Mouse (Mus musculus): ENCODE results near the gene Mta3. TPM values are rescaled to one million over a fixed set of nuclear protein-coding genes. Genes with fewer than 3 reads are reported as not detected.
"Not testable (repeated sequence)": the region's sequence is repeated elsewhere in the genome, so short reads cannot be mapped to it uniquely, and the experiment has no call there.

Gene Mta3
- polyA plus RNA-seq, 1 experiment, result not detected

- Histone ChIP-seq H3K27ac (ENCODE audit: insufficient read depth, low read depth, low read length) (no peak overlapping the region), H3K4me3 (ENCODE audit: insufficient read depth, low read depth, low read length) (no peak overlapping the region), H3K4me1 (ENCODE audit: control insufficient read depth, insufficient read depth, low read length) (peaks cover 12% of the 10 kb centered on the region)
- TF ChIP-seq CTCF (IDR thresholded peaks at IDR 0.05; ENCODE audit: insufficient read depth, low read depth, low read length) (no peak), POLR2A (IDR thresholded peaks at IDR 0.05; ENCODE audit: insufficient read depth, low read depth, low read length) (no peak)
- 84% methylated on average over 5 of the region's 5 CpGs for WGBS
These were observed 143.8 kb downstream of the Mta3 start for GRCm38 (mm10) chr17:83849717-83850116.

GRCm38 (mm10) chr17:83850458-83850857 lies 144.5 kb downstream of the Mta3 start:
- 18% methylated on average over 9 of the region's 9 CpGs for WGBS
- no peak for TF ChIP-seq POLR2A (IDR thresholded peaks at IDR 0.05; ENCODE audit: insufficient read depth, low read depth, low read length)
- TF ChIP-seq CTCF (IDR thresholded peaks at IDR 0.05; ENCODE audit: insufficient read depth, low read depth, low read length), result peak; percentile 85

GRCm38 (mm10) chr17:83850864-83851263 lies 144.9 kb downstream of the Mta3 start:
- WGBS, result 83% methylated on average over 5 of the region's 5 CpGs

More at GRCm38 (mm10) chr17:83850458-83850857, 144.5 kb downstream of the Mta3 start:
- Histone ChIP-seq H3K4me1 (ENCODE audit: control insufficient read depth, insufficient read depth, low read length) (peaks cover 12% of the 10 kb centered on the region), H3K4me3 (ENCODE audit: insufficient read depth, low read depth, low read length) (no peak overlapping the region), H3K27ac (ENCODE audit: insufficient read depth, low read depth, low read length) (no peak overlapping the region)

GRCm38 (mm10) chr17:83853831-83854230 lies 147.9 kb downstream of the Mta3 start:
- 55% methylated on average over 3 of the region's 3 CpGs for WGBS

More at GRCm38 (mm10) chr17:83850864-83851263, 144.9 kb downstream of the Mta3 start:
- H3K27ac ChIP-seq (ENCODE audit: insufficient read depth, low read depth, low read length), result no peak overlapping the region
- no peak overlapping the region for H3K4me3 ChIP-seq (ENCODE audit: insufficient read depth, low read depth, low read length)
- TF ChIP-seq POLR2A (IDR thresholded peaks at IDR 0.05; ENCODE audit: insufficient read depth, low read depth, low read length), result no peak
- no peak for TF ChIP-seq CTCF (IDR thresholded peaks at IDR 0.05; ENCODE audit: insufficient read depth, low read depth, low read length)
- H3K4me1 ChIP-seq (ENCODE audit: control insufficient read depth, insufficient read depth, low read length), result peaks cover 12% of the 10 kb centered on the region

GRCm38 (mm10) chr17:83854284-83854918 lies 148.4 kb downstream of the Mta3 start:
- TF ChIP-seq CTCF (IDR thresholded peaks at IDR 0.05; ENCODE audit: insufficient read depth, low read depth, low read length), result no peak
- TF ChIP-seq POLR2A (IDR thresholded peaks at IDR 0.05; ENCODE audit: insufficient read depth, low read depth, low read length), result no peak
- H3K4me1 ChIP-seq (ENCODE audit: control insufficient read depth, insufficient read depth, low read length), result peaks cover 4% of the 10 kb centered on the region; the same call in 1 of the 2 replicates
- WGBS, result 56% methylated on average over 12 of the region's 12 CpGs
- no peak overlapping the region for H3K4me3 ChIP-seq (ENCODE audit: insufficient read depth, low read depth, low read length)
- H3K27ac ChIP-seq (ENCODE audit: insufficient read depth, low read depth, low read length), result no peak overlapping the region

More at GRCm38 (mm10) chr17:83853831-83854230, 147.9 kb downstream of the Mta3 start:
- Histone ChIP-seq H3K4me1 (ENCODE audit: control insufficient read depth, insufficient read depth, low read length) (peaks cover 10% of the 10 kb centered on the region), H3K4me3 (ENCODE audit: insufficient read depth, low read depth, low read length) (no peak overlapping the region), H3K27ac (ENCODE audit: insufficient read depth, low read depth, low read length) (no peak overlapping the region)
- TF ChIP-seq CTCF (IDR thresholded peaks at IDR 0.05; ENCODE audit: insufficient read depth, low read depth, low read length) (no peak), POLR2A (IDR thresholded peaks at IDR 0.05; ENCODE audit: insufficient read depth, low read depth, low read length) (no peak)

GRCm38 (mm10) chr17:83858413-83858812 lies 152.4 kb downstream of the Mta3 start:
- no peak overlapping the region for H3K27ac ChIP-seq (ENCODE audit: insufficient read depth, low read depth, low read length)
- 92% methylated on average over 7 of the region's 7 CpGs for WGBS
- TF ChIP-seq CTCF (IDR thresholded peaks at IDR 0.05; ENCODE audit: insufficient read depth, low read depth, low read length) (no peak), POLR2A (IDR thresholded peaks at IDR 0.05; ENCODE audit: insufficient read depth, low read depth, low read length) (no peak)
- H3K4me1 ChIP-seq (ENCODE audit: control insufficient read depth, insufficient read depth, low read length), result 0 out of 2 replicates have a peak, but pooled peaks cover 3% of the 10 kb centered on the region
- H3K4me3 ChIP-seq (ENCODE audit: insufficient read depth, low read depth, low read length), result no peak overlapping the region

- H3K4me3 ChIP-seq (ENCODE audit: insufficient read depth, low read depth, low read length), result no peak overlapping the region
- H3K27ac ChIP-seq (ENCODE audit: insufficient read depth, low read depth, low read length), result no peak overlapping the region
- TF ChIP-seq POLR2A (IDR thresholded peaks at IDR 0.05; ENCODE audit: insufficient read depth, low read depth, low read length) (no peak), CTCF (IDR thresholded peaks at IDR 0.05; ENCODE audit: insufficient read depth, low read depth, low read length) (no peak)
- 0 out of 2 replicates have a peak, but pooled peaks cover 3% of the 10 kb centered on the region for H3K4me1 ChIP-seq (ENCODE audit: control insufficient read depth, insufficient read depth, low read length)
- WGBS, result 84% methylated on average over 4 of the region's 4 CpGs
These were observed 153.7 kb downstream of the Mta3 start for GRCm38 (mm10) chr17:83859639-83860038.

- 91% methylated on average over 7 of the region's 7 CpGs for WGBS
- Histone ChIP-seq H3K27ac (ENCODE audit: insufficient read depth, low read depth, low read length) (no peak overlapping the region), H3K4me1 (ENCODE audit: control insufficient read depth, insufficient read depth, low read length) (0 out of 2 replicates have a peak, but pooled peaks cover 3% of the 10 kb centered on the region), H3K4me3 (ENCODE audit: insufficient read depth, low read depth, low read length) (no peak overlapping the region)
- TF ChIP-seq CTCF (IDR thresholded peaks at IDR 0.05; ENCODE audit: insufficient read depth, low read depth, low read length) (no peak), POLR2A (IDR thresholded peaks at IDR 0.05; ENCODE audit: insufficient read depth, low read depth, low read length) (no peak)
These were observed 154.3 kb downstream of the Mta3 start for GRCm38 (mm10) chr17:83860224-83860623.

GRCm38 (mm10) chr17:83860968-83861367 lies 155.0 kb downstream of the Mta3 start:
- peak overlapping the region; percentile 91; the same call in 1 of the 2 replicates for H3K4me3 ChIP-seq (ENCODE audit: insufficient read depth, low read depth, low read length)
- WGBS, result 64% methylated on average over 8 of the region's 8 CpGs
- not testable (repeated sequence) for H3K27ac ChIP-seq (ENCODE audit: insufficient read depth, low read depth, low read length); H3K4me1 ChIP-seq (ENCODE audit: control insufficient read depth, insufficient read depth, low read length)
